Mouse (Mus musculus): ENCODE data around the gene Morn3. TPM values are rescaled to one million over a fixed set of nuclear protein-coding genes. Genes with fewer than 3 reads are reported as not detected.

Morn3 gene
- total RNA-seq, 1 experiment from 2014 or later, result not detected

GRCm38 (mm10) chr5:122997205-122998204 is 49.3 kb downstream of the Morn3 start:
- ATAC-seq (replicated peaks; ENCODE audit: low read depth, poor library complexity, severe bottlenecking), result peak; percentile 54; the same call in 1 of the 2 replicates

- no peak for ATAC-seq (replicated peaks; ENCODE audit: low read depth, poor library complexity, severe bottlenecking)
Measured at GRCm38 (mm10) chr5:122994910-122995309, 51.9 kb downstream of the Morn3 start.

GRCm38 (mm10) chr5:122994303-122994846 is 52.4 kb downstream of the Morn3 start:
- ATAC-seq (replicated peaks; ENCODE audit: low read depth, poor library complexity, severe bottlenecking), result peak; percentile 96

GRCm38 (mm10) chr5:122993811-122994210 is 53.0 kb downstream of the Morn3 start:
- no peak for ATAC-seq (replicated peaks; ENCODE audit: low read depth, poor library complexity, severe bottlenecking)

GRCm38 (mm10) chr5:122991350-122992004 is 55.3 kb downstream of the Morn3 start:
- ATAC-seq (replicated peaks; ENCODE audit: low read depth, poor library complexity, severe bottlenecking), result no peak

- no peak for ATAC-seq (replicated peaks; ENCODE audit: low read depth, poor library complexity, severe bottlenecking)
Measured at GRCm38 (mm10) chr5:122990411-122991160, 56.2 kb downstream of the Morn3 start.

- ATAC-seq (replicated peaks; ENCODE audit: low read depth, poor library complexity, severe bottlenecking), result no peak
Measured at GRCm38 (mm10) chr5:122989551-122990330, 57.1 kb downstream of the Morn3 start, which contains the start of gene Kdm2b. TSS of gene Kdm2b (minus strand) at chr5:122989823.

- ATAC-seq (replicated peaks; ENCODE audit: low read depth, poor library complexity, severe bottlenecking), result peak; percentile 64
Measured at GRCm38 (mm10) chr5:122989001-122989525, 57.8 kb downstream of the Morn3 start.

- ATAC-seq (replicated peaks; ENCODE audit: low read depth, poor library complexity, severe bottlenecking), result peak; percentile 48
Measured at GRCm38 (mm10) chr5:122988021-122988751, 58.6 kb downstream of the Morn3 start.

- peak; percentile 23 for ATAC-seq (replicated peaks; ENCODE audit: low read depth, poor library complexity, severe bottlenecking)
Measured at GRCm38 (mm10) chr5:122987211-122988020, 59.4 kb downstream of the Morn3 start.

GRCm38 (mm10) chr5:122986091-122986493 is 60.7 kb downstream of the Morn3 start:
- no peak for ATAC-seq (replicated peaks; ENCODE audit: low read depth, poor library complexity, severe bottlenecking)

Other genes with a start within 250 kb of the Morn3 start
- 344 and 345 TPM in 2 replicates for gene Anapc5, start 225.7 kb downstream of the Morn3 start, total RNA-seq (2017)
- gene Rnf34, start 197.0 kb downstream of the Morn3 start, total RNA-seq (2017), result 15.3 and 23.0 TPM in 2 replicates
- 60.6 and 72.8 TPM in 2 replicates for gene Kdm2b, start 57.2 kb downstream of the Morn3 start, total RNA-seq (2017)
- gene Orai1, start 31.9 kb downstream of the Morn3 start, total RNA-seq (2017), result 10.6 and 13.0 TPM in 2 replicates
- gene Tmem120b, start 21.4 kb upstream of the Morn3 start, total RNA-seq (2017), result 4.8 and 4.9 TPM in 2 replicates
- 3.4 TPM in 2 replicates for gene Rhof, start 85.7 kb upstream of the Morn3 start, total RNA-seq (2017)
- gene Setd1b, start 95.2 kb upstream of the Morn3 start, total RNA-seq (2017), result 6.3 and 7.7 TPM in 2 replicates
- 27.1 and 44.4 TPM in 2 replicates for gene Psmd9, start 122.4 kb upstream of the Morn3 start, total RNA-seq (2017)
- gene Hpd, start 135.7 kb upstream of the Morn3 start, total RNA-seq (2017), result not detected in 2 replicates
- gene Wdr66, start 205.1 kb upstream of the Morn3 start, total RNA-seq (2017), result not detected in 2 replicates